Mouse (Mus musculus) limb, embryonic 10.5 days (tissue): ENCODE results near the gene Cabp7. TPM values are rescaled to one million over a fixed set of nuclear protein-coding genes. Genes with fewer than 3 reads are reported as not detected.
A peak's percentile ranks its signal among the peaks of the same experiment; 100 is the strongest.

Experiments used
- DNase-seq: peaks from one replicate; pipeline ENCODE4 v3.0.0-alpha.2; 2017; ENCODE audit warnings: low spot score
- H3K27ac ChIP-seq: fragments of 300-500 bp; sonication (generic); 2 replicates; pipeline ENCODE4 v1.5.1; 2016; ENCODE audit warnings: mild to moderate bottlenecking
- H3K27me3 ChIP-seq: fragments of 300-500 bp; sonication (generic); 2 replicates; pipeline ENCODE4 v1.6.1; 2016; ENCODE audit warnings: low read depth, mild to moderate bottlenecking; ENCODE audit not compliant: poor library complexity, severe bottlenecking
- H3K36me3 ChIP-seq: fragments of 300-500 bp; sonication (generic); 2 replicates; pipeline ENCODE4 v1.6.1; 2016; ENCODE audit warnings: mild to moderate bottlenecking, moderate library complexity
- H3K4me1 ChIP-seq: fragments of 300-500 bp; sonication (generic); 2 replicates; pipeline ENCODE4 v1.6.1; 2016
- H3K4me3 ChIP-seq: fragments of 300-500 bp; sonication (generic); 2 replicates; pipeline ENCODE4 v1.5.1; 2016; ENCODE audit warnings: mild to moderate bottlenecking, moderate library complexity
- H3K9me3 ChIP-seq: fragments of 300-500 bp; sonication (generic); replicated peaks from 2 replicates; pipeline ENCODE4 v1.6.1; 2016; ENCODE audit warnings: mild to moderate bottlenecking
- WGBS: fragments of 180-500 bp; shearing (Covaris S2); methylation state at CpG from one replicate; pipeline ENCODE4 v1.1.7; 2016; 5-methylcytosine and 5-hydroxymethylcytosine counted together
- polyA plus RNA-seq: library from polyadenylated mRNA; unstranded; fragments of >200 nt; fragmentation: Nextera tagmentation; extraction: Ambion mirVana; gene quantifications from 2 replicates; pipeline ENCODE4 v1.2.1, GENCODE M21; 2016

Cabp7 gene
- polyA plus RNA-seq, 1 experiment from 2014 or later: 0.13 TPM

DNA sequence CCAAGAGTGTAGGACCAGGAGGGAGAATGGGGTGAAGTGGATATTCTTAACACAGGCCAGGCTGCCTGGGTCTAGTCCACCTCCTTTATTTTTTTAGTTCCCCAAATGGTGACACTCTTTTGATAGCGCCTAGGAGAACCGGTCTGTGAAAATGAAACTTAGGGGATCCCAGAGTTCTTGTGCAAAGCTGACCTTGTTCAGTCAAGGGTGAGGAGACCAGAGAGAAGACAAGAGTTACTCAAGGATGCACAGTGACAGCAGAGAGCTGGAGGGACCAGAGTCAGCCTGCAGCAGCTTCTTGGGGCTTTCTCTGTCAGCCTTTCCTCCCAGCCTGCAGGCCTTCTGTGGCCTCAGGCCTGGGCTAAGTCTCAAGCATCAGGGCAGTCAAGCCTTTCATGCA, 15.9 kb upstream of the Cabp7 start:
- H3K27me3 ChIP-seq: peaks cover 54% of the 10 kb centered on the region
- DNase-seq: no peak
- no peak overlapping the region for H3K4me3 ChIP-seq
- 0 out of 2 replicates have a peak, but pooled peaks cover 2% of the 10 kb centered on the region for H3K4me1 ChIP-seq
- no peak overlapping the region for H3K27ac ChIP-seq
- no peaks in the 10 kb centered on the region for H3K9me3 ChIP-seq
- WGBS: 10% methylated on average over 2 of the region's 2 CpGs
- 0 out of 2 replicates have a peak, but pooled peaks cover 7% of the 10 kb centered on the region for H3K36me3 ChIP-seq

DNA sequence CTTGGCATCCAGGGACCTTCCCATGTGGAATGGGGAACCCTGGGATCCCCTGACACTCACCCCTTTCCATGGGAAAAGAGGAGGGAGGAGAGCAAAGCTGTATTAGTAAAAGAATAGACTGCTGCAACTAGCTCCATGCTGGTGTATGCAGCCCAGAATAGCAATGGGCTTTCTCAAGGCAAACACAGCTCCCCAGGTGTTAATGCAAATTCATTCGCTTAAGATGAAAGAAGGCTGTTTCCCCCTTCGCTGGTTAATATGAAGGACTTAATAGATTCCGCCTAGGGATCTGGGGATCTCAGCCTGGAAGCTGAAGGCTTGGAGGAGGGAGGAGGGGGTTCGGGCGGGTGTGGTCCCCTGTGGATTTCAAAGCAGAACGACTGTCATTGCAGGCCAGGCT, 15.4 kb upstream of the Cabp7 start:
- Histone ChIP-seq H3K27ac (no peak overlapping the region), H3K4me1 (0 out of 2 replicates have a peak, but pooled peaks cover 2% of the 10 kb centered on the region), H3K36me3 (0 out of 2 replicates have a peak, but pooled peaks cover 3% of the 10 kb centered on the region), H3K9me3 (no peaks in the 10 kb centered on the region), H3K4me3 (no peak overlapping the region), H3K27me3 (peaks cover 54% of the 10 kb centered on the region)
- 7% methylated on average over 6 of the region's 6 CpGs for WGBS
- DNase-seq: no peak

- no peaks in the 10 kb centered on the region for H3K9me3 ChIP-seq
- WGBS: 12% methylated on average over 4 of the region's 4 CpGs
- no peaks in the 10 kb centered on the region for H3K36me3 ChIP-seq
- no peak overlapping the region for H3K27ac ChIP-seq
- DNase-seq: no peak
- H3K27me3 ChIP-seq: peaks cover 70% of the 10 kb centered on the region
- H3K4me3 ChIP-seq: no peak overlapping the region
- 0 out of 2 replicates have a peak, but pooled peaks cover 2% of the 10 kb centered on the region for H3K4me1 ChIP-seq
Observed at GRCm38 (mm10) chr11:4760438-4760837, 13.9 kb upstream of the Cabp7 start.

- Histone ChIP-seq H3K4me1 (peaks cover 6% of the 10 kb centered on the region), H3K27me3 (peaks cover 58% of the 10 kb centered on the region), H3K27ac (no peak overlapping the region), H3K36me3 (no peaks in the 10 kb centered on the region), H3K9me3 (no peaks in the 10 kb centered on the region), H3K4me3 (no peak overlapping the region)
- no peak for DNase-seq
- WGBS: 8% methylated on average over 4 of the region's 4 CpGs
Observed at GRCm38 (mm10) chr11:4757789-4758158, 11.2 kb upstream of the Cabp7 start.

DNA sequence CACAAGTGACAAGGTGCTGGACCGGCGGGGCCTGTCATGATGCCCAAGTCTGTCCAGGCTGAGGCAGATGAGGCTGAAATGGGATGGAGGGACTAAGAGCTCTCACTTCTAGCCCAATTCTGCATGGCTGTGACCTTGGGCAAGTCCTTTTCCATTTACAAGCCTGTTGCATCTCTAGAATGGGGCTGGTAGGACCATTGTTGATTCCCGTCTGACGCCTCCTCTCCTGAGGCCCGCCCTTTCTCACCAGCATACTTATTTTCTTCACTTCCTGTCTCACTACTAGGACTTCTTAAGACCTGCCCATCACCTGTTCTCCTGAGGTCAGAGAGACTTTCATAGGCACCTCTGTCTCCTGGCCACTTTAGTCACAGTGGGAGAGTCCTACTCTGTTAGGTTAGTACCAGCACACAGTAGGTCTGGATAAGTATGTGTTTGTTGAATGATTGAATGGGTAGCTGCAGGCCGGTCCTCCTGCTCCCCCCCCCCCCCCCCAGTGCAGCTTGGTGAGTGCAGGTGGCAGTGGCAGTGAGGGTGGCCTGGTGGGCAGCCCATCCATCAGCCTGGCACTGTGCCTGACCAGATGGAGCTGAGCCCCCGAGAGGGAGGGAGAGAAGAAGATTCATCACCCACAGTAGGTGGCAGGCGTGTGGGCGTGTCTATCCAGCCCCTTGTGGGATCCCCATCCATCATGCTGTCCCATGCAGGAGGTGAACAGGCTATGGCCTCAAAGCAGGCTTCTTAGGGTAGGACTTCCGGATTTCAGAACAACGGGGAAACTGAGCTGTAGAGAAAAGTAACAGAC, 10.6 kb upstream of the Cabp7 start:
- H3K4me3 ChIP-seq: no peak overlapping the region
- 41% methylated on average over 11 of the region's 11 CpGs for WGBS
- H3K27ac ChIP-seq: no peak overlapping the region
- H3K4me1 ChIP-seq: peaks cover 9% of the 10 kb centered on the region
- peaks cover 58% of the 10 kb centered on the region for H3K27me3 ChIP-seq
- H3K36me3 ChIP-seq: no peaks in the 10 kb centered on the region
- DNase-seq: no peak
- H3K9me3 ChIP-seq: no peaks in the 10 kb centered on the region

DNA sequence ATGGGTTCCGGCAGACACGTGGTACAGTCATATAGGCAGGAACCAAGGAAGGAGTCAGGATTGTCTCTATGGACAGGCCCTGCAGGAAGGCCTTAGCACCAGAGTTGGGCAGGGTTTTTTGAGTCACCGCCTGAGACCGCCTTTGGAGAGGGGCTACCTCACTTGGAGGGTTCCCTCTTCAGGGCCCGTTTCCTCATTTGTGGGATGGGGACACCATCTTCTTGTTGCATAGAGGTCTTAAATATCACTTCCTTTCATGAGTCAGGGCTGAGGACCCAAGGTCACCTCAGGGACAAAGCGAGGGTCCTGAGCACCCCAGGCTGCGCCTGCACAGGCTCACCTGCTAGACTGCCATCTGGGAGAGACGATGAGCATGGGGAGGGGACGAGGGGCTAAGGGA, 9.9 kb upstream of the Cabp7 start:
- no peak for DNase-seq
- H3K36me3 ChIP-seq: no peaks in the 10 kb centered on the region
- H3K27ac ChIP-seq: no peak overlapping the region
- H3K9me3 ChIP-seq: no peaks in the 10 kb centered on the region
- H3K4me1 ChIP-seq: peaks cover 9% of the 10 kb centered on the region
- WGBS: 81% methylated on average over 9 of the region's 9 CpGs
- H3K4me3 ChIP-seq: no peak overlapping the region
- H3K27me3 ChIP-seq: peaks cover 57% of the 10 kb centered on the region

DNA sequence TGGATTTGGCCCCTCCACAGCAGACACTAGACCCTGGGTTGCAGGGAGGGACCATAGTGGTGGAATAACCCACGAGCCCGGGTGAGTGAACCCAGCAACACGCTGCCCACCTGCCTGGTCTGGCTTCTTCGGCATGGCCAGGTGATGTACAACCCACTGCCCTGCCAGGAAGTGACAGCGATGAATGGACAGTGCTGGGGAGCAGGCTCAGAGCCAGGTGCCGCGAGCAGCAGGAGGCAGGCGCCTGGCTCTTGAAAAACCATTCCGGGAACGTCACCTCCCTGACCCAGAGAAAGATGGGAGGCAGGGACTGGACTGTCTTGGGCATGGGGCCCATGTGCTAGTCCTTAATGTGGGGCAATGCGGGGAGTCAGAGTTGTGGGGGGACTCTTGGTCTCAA, 8.3 kb upstream of the Cabp7 start:
- peaks cover 12% of the 10 kb centered on the region for H3K4me1 ChIP-seq
- H3K27ac ChIP-seq: no peak overlapping the region
- no peaks in the 10 kb centered on the region for H3K9me3 ChIP-seq
- DNase-seq: no peak
- 79% methylated on average over 11 of the region's 11 CpGs for WGBS
- peaks cover 59% of the 10 kb centered on the region for H3K27me3 ChIP-seq
- no peaks in the 10 kb centered on the region for H3K36me3 ChIP-seq
- H3K4me3 ChIP-seq: no peak overlapping the region

GRCm38 (mm10) chr11:4754036-4754435, 7.5 kb upstream of the Cabp7 start:
- no peak overlapping the region for H3K4me3 ChIP-seq
- H3K27me3 ChIP-seq: peaks cover 67% of the 10 kb centered on the region
- no peaks in the 10 kb centered on the region for H3K9me3 ChIP-seq
- DNase-seq: no peak
- H3K27ac ChIP-seq: no peak overlapping the region
- peaks cover 12% of the 10 kb centered on the region for H3K4me1 ChIP-seq
- no peaks in the 10 kb centered on the region for H3K36me3 ChIP-seq
- WGBS: 93% methylated on average over 3 of the region's 3 CpGs

DNA sequence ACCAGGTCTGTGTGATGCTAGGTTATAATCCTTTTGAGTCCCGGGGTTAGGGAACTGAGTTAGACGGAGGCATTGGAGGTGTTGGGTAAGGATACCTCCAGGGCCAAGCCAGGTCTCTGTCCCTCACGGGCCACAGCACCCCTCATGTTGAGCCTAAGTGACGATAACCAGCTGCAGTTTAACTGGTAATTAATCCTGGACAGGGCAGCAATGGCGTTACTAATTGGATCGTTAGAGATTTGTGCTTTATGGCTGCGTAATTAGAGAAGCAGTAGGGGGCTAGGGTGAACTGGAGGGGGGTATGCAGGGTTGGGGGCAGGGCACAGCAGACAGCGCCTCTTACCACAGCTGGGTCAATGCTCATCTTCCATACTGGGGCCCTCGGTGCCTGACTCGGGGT, 6.3 kb upstream of the Cabp7 start:
- WGBS: 37% methylated on average over 10 of the region's 10 CpGs
- peaks cover 12% of the 10 kb centered on the region for H3K4me1 ChIP-seq
- no peak for DNase-seq
- peaks cover 75% of the 10 kb centered on the region for H3K27me3 ChIP-seq
- no peak overlapping the region for H3K4me3 ChIP-seq
- no peaks in the 10 kb centered on the region for H3K9me3 ChIP-seq
- H3K27ac ChIP-seq: no peak overlapping the region
- no peaks in the 10 kb centered on the region for H3K36me3 ChIP-seq

GRCm38 (mm10) chr11:4750263-4750662, 3.7 kb upstream of the Cabp7 start:
- Histone ChIP-seq H3K9me3 (no peaks in the 10 kb centered on the region), H3K4me3 (no peak overlapping the region), H3K27me3 (peaks cover 83% of the 10 kb centered on the region), H3K27ac (no peak overlapping the region), H3K4me1 (peaks cover 35% of the 10 kb centered on the region), H3K36me3 (no peaks in the 10 kb centered on the region)
- DNase-seq: peak; percentile 90
- WGBS: 6% methylated on average over 9 of the region's 9 CpGs

- Histone ChIP-seq H3K9me3 (no peaks in the 10 kb centered on the region), H3K27me3 (peaks cover 99% of the 10 kb centered on the region), H3K36me3 (no peaks in the 10 kb centered on the region), H3K4me1 (peaks cover 28% of the 10 kb centered on the region), H3K4me3 (peak overlapping the region; percentile 61), H3K27ac (no peak overlapping the region)
- under 1% methylated on average over 12 of the region's 12 CpGs for WGBS
- DNase-seq: peak; percentile 55
Observed at GRCm38 (mm10) chr11:4747285-4747684, 707 bp upstream of the Cabp7 start.

- peak overlapping the region; percentile 61 for H3K4me3 ChIP-seq
- peaks cover 28% of the 10 kb centered on the region for H3K4me1 ChIP-seq
- H3K9me3 ChIP-seq: no peaks in the 10 kb centered on the region
- DNase-seq: peak; percentile 58
- WGBS: under 1% methylated on average over 38 of the region's 39 CpGs
- H3K27ac ChIP-seq: no peak overlapping the region
- no peaks in the 10 kb centered on the region for H3K36me3 ChIP-seq
- H3K27me3 ChIP-seq: peaks cover 100% of the 10 kb centered on the region
Observed at GRCm38 (mm10) chr11:4745969-4746368, 609 bp downstream of the Cabp7 start.

DNA sequence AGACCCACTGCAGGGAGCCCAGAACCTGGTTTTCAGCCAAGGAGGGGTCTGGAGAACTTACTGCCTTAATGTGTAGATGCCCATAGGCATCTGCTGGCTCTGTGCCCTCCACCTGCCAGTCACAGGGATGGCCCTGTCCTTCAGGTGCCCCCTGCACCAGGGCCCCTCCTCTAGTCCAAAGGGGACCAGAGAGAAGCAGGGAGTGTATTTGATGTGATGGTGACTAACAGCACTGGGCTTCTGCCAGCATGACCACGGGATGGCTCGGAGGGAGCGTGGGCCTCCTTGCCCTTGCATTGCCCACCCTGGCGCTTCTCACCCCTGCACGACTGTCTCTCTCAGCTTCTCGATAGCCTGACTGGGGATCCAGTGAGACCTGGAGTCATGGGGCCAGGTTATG, 1.9 kb downstream of the Cabp7 start:
- H3K27me3 ChIP-seq: peaks cover 96% of the 10 kb centered on the region
- H3K4me3 ChIP-seq: no peak overlapping the region
- peaks cover 24% of the 10 kb centered on the region for H3K4me1 ChIP-seq
- no peak overlapping the region for H3K27ac ChIP-seq
- no peak for DNase-seq
- WGBS: 55% methylated on average over 6 of the region's 6 CpGs
- H3K9me3 ChIP-seq: no peaks in the 10 kb centered on the region
- H3K36me3 ChIP-seq: no peaks in the 10 kb centered on the region
